Mouse (Mus musculus) ES-Bruce4 (cell line): ENCODE measurements around the gene Rrp7a.
"Not testable (repeated sequence)": the region's sequence is repeated elsewhere in the genome, so short reads cannot be mapped to it uniquely, and the experiment has no call there.

Experiments used
- CTCF ChIP-seq: IDR thresholded peaks from one replicate; pipeline ENCODE4 v1.8.1; 2011; ENCODE audit warnings: low read depth, low read length
- EP300 ChIP-seq: IDR thresholded peaks from 2 replicates; pipeline ENCODE4 v1.6.1; 2011; ENCODE audit warnings: low read depth, low read length; ENCODE audit not compliant: insufficient read depth
- POLR2A ChIP-seq: IDR thresholded peaks from one replicate; pipeline ENCODE4 v1.8.1; 2011; ENCODE audit warnings: low read length; ENCODE audit not compliant: insufficient read depth

- not testable (repeated sequence) for TF ChIP-seq POLR2A, CTCF, EP300
Observed at GRCm38 (mm10) chr15:83127037-83127436, 4.4 kb upstream of the Rrp7a start.
